Mouse (Mus musculus) hindbrain, embryonic 13.5 days (tissue): Measurements from ENCODE around the gene Eif1b. TPM values are rescaled to one million over a fixed set of nuclear protein-coding genes. Genes with fewer than 3 reads are reported as not detected.
A peak's percentile ranks its signal among the peaks of the same experiment; 100 is the strongest.

Experiments
- ATAC-seq: fragments of 200-750 bp; cut with Nextera tagmentation; 2 replicates; pipeline ENCODE4 v1.8.0; 2017; ENCODE audit warnings: moderate TSS enrichment; ENCODE audit not compliant: low FRiP score
- H3K27ac ChIP-seq: fragments of 300-500 bp; sonication (generic); 2 replicates; pipeline ENCODE4 v1.5.1; 2015; ENCODE audit warnings: inconsistent platforms, mild to moderate bottlenecking, moderate library complexity
- H3K27me3 ChIP-seq: fragments of 300-500 bp; sonication (generic); 2 replicates; pipeline ENCODE4 v1.6.1; 2015; ENCODE audit warnings: mild to moderate bottlenecking, inconsistent platforms
- H3K36me3 ChIP-seq: fragments of 300-500 bp; sonication (generic); 2 replicates; pipeline ENCODE4 v1.6.1; 2015; ENCODE audit warnings: mild to moderate bottlenecking, inconsistent platforms
- H3K4me1 ChIP-seq: fragments of 300-500 bp; sonication (generic); replicated peaks from 2 replicates; pipeline ENCODE4 v1.6.1; 2015; ENCODE audit warnings: inconsistent platforms
- H3K4me2 ChIP-seq: fragments of 300-500 bp; sonication (generic); 2 replicates; pipeline ENCODE4 v1.6.1; 2015; ENCODE audit warnings: inconsistent platforms, mild to moderate bottlenecking, moderate library complexity
- H3K4me3 ChIP-seq: fragments of 300-500 bp; sonication (generic); 2 replicates; pipeline ENCODE4 v1.5.1; 2015; ENCODE audit warnings: mild to moderate bottlenecking, inconsistent platforms
- H3K9ac ChIP-seq: fragments of 300-500 bp; sonication (generic); 2 replicates; pipeline ENCODE4 v1.6.1; 2015; ENCODE audit warnings: mild to moderate bottlenecking, inconsistent platforms
- H3K9me3 ChIP-seq: fragments of 300-500 bp; sonication (generic); 2 replicates; pipeline ENCODE4 v1.6.1; 2016; ENCODE audit warnings: inconsistent platforms
- WGBS: fragments of 180-500 bp; shearing (Covaris S2); methylation state at CpG from one replicate; pipeline ENCODE4 v1.1.7; 2015; 5-methylcytosine and 5-hydroxymethylcytosine counted together
- polyA plus RNA-seq: library from polyadenylated mRNA; unstranded; fragments of >200 nt; fragmentation: Nextera tagmentation; extraction: Ambion mirVana; gene quantifications from 2 replicates; pipeline ENCODE4 v1.2.1, GENCODE M21; 2015

Gene Eif1b
- 330 and 337 TPM in 2 replicates for polyA plus RNA-seq

DNA sequence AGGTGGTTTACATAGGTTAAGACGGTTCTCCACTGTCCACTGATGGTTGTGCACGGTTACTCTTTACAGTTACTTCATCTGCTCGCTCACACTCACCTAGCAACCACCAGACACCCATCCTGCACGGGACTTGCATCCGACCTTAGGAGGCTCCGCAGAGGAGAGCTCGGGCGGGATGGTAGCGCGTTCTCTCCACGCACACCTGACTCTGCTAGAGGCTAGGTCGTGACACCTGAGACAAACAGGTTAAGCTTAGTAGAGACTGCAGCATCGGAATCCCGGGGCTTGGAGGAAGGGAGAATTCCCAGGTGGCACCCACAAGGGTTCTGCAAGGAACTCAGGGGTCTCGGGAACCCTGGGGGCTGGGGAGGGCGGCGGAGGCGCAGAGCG, at the start of gene Eif1b:
TSS of gene Eif1b (plus strand) at position 223 of the 390 bp plus-strand sequence.
- peaks cover 28% of the 10 kb centered on the region for H3K4me1 ChIP-seq
- ATAC-seq = peak; percentile 40
- peak within 1 kb of the TSS; percentile 89 for H3K4me2 ChIP-seq
- H3K9ac ChIP-seq = peak within 1 kb of the TSS; percentile 100
- 0 out of 2 replicates have a peak, but pooled peaks cover 3% of the 10 kb centered on the region for H3K27me3 ChIP-seq
- peak within 1 kb of the TSS; percentile 95 for H3K27ac ChIP-seq
- H3K9me3 ChIP-seq = no peaks in the 10 kb centered on the region
- H3K4me3 ChIP-seq = peak within 1 kb of the TSS; percentile 100
- 4% methylated on average over 18 of the region's 19 CpGs for WGBS
- peaks cover 22% of the 10 kb centered on the region for H3K36me3 ChIP-seq

DNA sequence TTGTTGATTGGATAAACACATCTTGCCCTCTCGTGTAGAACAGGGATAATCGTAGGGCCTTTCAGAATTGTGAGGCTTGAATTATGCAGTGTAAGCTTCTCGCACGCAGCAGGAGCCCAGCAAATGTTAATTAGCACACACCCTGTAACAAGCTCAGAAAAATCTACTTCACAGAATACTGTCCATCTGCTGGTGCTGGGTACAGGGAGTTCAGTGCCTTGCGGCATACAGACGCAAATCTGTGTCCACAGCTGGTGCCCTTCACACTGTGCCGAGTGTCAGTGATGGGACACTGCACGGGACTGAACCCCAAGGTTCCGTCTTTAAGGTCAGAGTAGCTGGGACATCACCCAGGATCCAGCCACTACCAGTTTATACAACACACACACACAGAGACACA, 47.4 kb upstream of the Eif1b start:
- Histone ChIP-seq H3K4me3 (no peak overlapping the region), H3K27ac (no peak overlapping the region), H3K4me1 (no peaks in the 10 kb centered on the region), H3K36me3 (no peaks in the 10 kb centered on the region), H3K4me2 (no peak overlapping the region), H3K9me3 (no peaks in the 10 kb centered on the region), H3K9ac (no peak overlapping the region), H3K27me3 (no peaks in the 10 kb centered on the region)
- ATAC-seq = no peak
- 66% methylated on average over 9 of the region's 9 CpGs for WGBS

DNA sequence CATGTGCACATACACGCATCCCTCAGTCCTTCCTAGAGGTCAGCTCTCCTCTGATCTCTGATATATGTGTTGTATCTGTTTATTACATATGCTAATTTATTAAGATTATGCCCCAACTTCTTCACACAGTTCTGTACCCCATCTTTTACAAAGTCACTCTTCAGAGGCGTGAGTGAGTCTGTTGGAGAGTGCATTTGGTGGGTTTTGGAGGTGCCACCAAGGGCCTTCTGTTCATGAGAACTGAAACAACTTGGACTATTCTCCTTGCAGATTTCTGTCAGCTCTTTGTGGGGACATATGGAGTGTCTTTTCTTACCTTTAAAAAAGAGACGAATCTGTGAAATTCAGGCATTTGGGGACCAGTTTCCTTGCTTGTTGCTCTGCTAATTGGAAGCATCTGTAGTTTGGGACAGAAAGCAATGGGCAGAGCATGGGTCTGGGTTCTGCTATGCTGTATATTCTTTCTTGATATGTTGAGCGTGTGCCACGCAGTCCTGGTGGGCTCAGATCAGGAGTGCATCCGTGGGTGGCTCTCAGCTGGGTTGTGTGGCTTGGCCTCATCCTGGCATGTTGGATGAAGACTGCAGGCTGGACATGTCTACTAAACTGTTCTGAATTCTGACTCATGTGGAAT, 42.2 kb upstream of the Eif1b start:
- WGBS = 92% methylated on average over 6 of the region's 6 CpGs
- no peak for ATAC-seq
- no peaks in the 10 kb centered on the region for H3K27me3 ChIP-seq
- H3K4me1 ChIP-seq = no peaks in the 10 kb centered on the region
- H3K4me2 ChIP-seq = no peak overlapping the region
- no peak overlapping the region for H3K27ac ChIP-seq
- no peaks in the 10 kb centered on the region for H3K36me3 ChIP-seq
- no peak overlapping the region for H3K9ac ChIP-seq
- H3K9me3 ChIP-seq = no peaks in the 10 kb centered on the region
- no peak overlapping the region for H3K4me3 ChIP-seq

GRCm38 (mm10) chr9:120455768-120456655, 36.0 kb upstream of the Eif1b start:
- H3K4me3 ChIP-seq = no peak overlapping the region
- no peak overlapping the region for H3K4me2 ChIP-seq
- no peaks in the 10 kb centered on the region for H3K27me3 ChIP-seq
- peak overlapping the region; percentile 67 for H3K27ac ChIP-seq
- no peaks in the 10 kb centered on the region for H3K9me3 ChIP-seq
- peaks cover 17% of the 10 kb centered on the region for H3K4me1 ChIP-seq
- WGBS = 17% methylated on average over 9 of the region's 9 CpGs
- H3K36me3 ChIP-seq = no peaks in the 10 kb centered on the region
- ATAC-seq = peak; percentile 46; the same call in 1 of the 2 replicates
- H3K9ac ChIP-seq = peak overlapping the region; percentile 40; the same call in 1 of the 2 replicates

GRCm38 (mm10) chr9:120470431-120470830, 21.6 kb upstream of the Eif1b start:
- Histone ChIP-seq H3K4me1 (no peaks in the 10 kb centered on the region), H3K4me3 (no peak overlapping the region), H3K27ac (no peak overlapping the region), H3K9ac (no peak overlapping the region), H3K4me2 (no peak overlapping the region), H3K9me3 (no peaks in the 10 kb centered on the region), H3K36me3 (no peaks in the 10 kb centered on the region), H3K27me3 (no peaks in the 10 kb centered on the region)
- no peak for ATAC-seq
- 91% methylated on average over 1 of the region's 1 CpGs for WGBS

DNA sequence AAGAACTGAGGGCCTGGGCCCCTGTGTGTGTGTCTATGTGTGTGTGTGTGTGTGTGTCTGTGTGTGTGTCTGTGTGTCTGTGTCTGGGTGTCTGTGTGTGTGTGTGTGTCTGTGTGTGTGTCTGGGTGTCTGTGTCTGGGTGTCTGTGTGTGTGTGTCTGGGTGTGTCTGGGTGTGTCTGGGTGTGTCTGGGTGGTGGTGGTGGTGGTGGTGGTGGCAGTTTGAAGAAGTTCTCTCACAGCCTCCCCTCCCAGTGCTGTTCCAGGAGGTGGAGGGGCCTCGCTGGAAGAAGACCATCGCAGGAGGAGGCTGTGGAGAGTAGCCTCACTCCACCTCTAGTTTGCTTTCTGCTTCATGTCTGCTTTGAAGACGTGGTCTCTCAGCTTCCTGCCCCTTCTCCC, 10.4 kb upstream of the Eif1b start:
- no peaks in the 10 kb centered on the region for H3K9me3 ChIP-seq
- no peak overlapping the region for H3K27ac ChIP-seq
- no peaks in the 10 kb centered on the region for H3K27me3 ChIP-seq
- 83% methylated on average over 3 of the region's 3 CpGs for WGBS
- ATAC-seq = no peak
- no peak overlapping the region for H3K4me2 ChIP-seq
- no peak overlapping the region for H3K9ac ChIP-seq
- peaks cover 11% of the 10 kb centered on the region for H3K4me1 ChIP-seq
- no peaks in the 10 kb centered on the region for H3K36me3 ChIP-seq
- no peak overlapping the region for H3K4me3 ChIP-seq

GRCm38 (mm10) chr9:120482382-120482781, 9.7 kb upstream of the Eif1b start:
- Histone ChIP-seq H3K36me3 (no peaks in the 10 kb centered on the region), H3K4me1 (peaks cover 11% of the 10 kb centered on the region), H3K9me3 (no peaks in the 10 kb centered on the region), H3K4me2 (no peak overlapping the region), H3K27me3 (no peaks in the 10 kb centered on the region), H3K9ac (no peak overlapping the region), H3K27ac (no peak overlapping the region), H3K4me3 (no peak overlapping the region)
- WGBS = 95% methylated on average over 4 of the region's 4 CpGs
- no peak for ATAC-seq

- no peak overlapping the region for H3K4me2 ChIP-seq
- no peak overlapping the region for H3K4me3 ChIP-seq
- H3K27me3 ChIP-seq = no peaks in the 10 kb centered on the region
- no peak overlapping the region for H3K9ac ChIP-seq
- no peak for ATAC-seq
- H3K36me3 ChIP-seq = no peaks in the 10 kb centered on the region
- H3K4me1 ChIP-seq = peaks cover 8% of the 10 kb centered on the region
- no peak overlapping the region for H3K27ac ChIP-seq
- WGBS = 79% methylated on average over 8 of the region's 8 CpGs
- no peaks in the 10 kb centered on the region for H3K9me3 ChIP-seq
These were observed 8.9 kb upstream of the Eif1b start for GRCm38 (mm10) chr9:120483101-120483500.

DNA sequence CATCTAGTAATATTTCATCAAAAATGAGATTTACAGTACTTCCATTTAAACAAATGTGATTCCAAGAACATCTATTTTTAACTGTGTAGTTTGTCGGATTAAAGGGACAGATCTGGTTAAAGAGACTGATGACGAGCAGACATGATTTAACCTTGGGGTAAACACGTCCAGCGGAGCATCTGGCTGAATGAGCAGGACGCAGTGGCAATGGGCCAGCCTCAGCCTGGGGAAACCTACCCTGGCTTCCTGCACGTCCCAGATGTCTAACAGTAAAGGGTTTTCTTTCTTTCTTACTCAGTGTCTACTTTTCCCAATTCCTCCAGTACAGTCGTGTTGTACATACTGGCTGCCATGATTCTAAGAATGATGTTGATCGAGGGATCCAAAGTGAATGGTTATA, 5.0 kb upstream of the Eif1b start:
- ATAC-seq = no peak
- no peaks in the 10 kb centered on the region for H3K36me3 ChIP-seq
- H3K4me2 ChIP-seq = no peak overlapping the region
- H3K27ac ChIP-seq = no peak overlapping the region
- no peak overlapping the region for H3K9ac ChIP-seq
- 0 out of 2 replicates have a peak, but pooled peaks cover 3% of the 10 kb centered on the region for H3K27me3 ChIP-seq
- WGBS = 89% methylated on average over 8 of the region's 8 CpGs
- H3K9me3 ChIP-seq = no peaks in the 10 kb centered on the region
- 0 out of 2 replicates have a peak, but pooled peaks cover 2% of the 10 kb centered on the region for H3K4me1 ChIP-seq
- no peak overlapping the region for H3K4me3 ChIP-seq

GRCm38 (mm10) chr9:120491509-120491908, 523 bp upstream of the Eif1b start:
- Histone ChIP-seq H3K9ac (no peak overlapping the region), H3K27me3 (0 out of 2 replicates have a peak, but pooled peaks cover 3% of the 10 kb centered on the region), H3K4me3 (peak overlapping the region; percentile 100), H3K4me2 (peak overlapping the region; percentile 89), H3K4me1 (peaks cover 25% of the 10 kb centered on the region), H3K9me3 (no peaks in the 10 kb centered on the region), H3K27ac (no peak overlapping the region), H3K36me3 (peaks cover 22% of the 10 kb centered on the region)
- 88% methylated on average over 3 of the region's 3 CpGs for WGBS
- no peak for ATAC-seq

DNA sequence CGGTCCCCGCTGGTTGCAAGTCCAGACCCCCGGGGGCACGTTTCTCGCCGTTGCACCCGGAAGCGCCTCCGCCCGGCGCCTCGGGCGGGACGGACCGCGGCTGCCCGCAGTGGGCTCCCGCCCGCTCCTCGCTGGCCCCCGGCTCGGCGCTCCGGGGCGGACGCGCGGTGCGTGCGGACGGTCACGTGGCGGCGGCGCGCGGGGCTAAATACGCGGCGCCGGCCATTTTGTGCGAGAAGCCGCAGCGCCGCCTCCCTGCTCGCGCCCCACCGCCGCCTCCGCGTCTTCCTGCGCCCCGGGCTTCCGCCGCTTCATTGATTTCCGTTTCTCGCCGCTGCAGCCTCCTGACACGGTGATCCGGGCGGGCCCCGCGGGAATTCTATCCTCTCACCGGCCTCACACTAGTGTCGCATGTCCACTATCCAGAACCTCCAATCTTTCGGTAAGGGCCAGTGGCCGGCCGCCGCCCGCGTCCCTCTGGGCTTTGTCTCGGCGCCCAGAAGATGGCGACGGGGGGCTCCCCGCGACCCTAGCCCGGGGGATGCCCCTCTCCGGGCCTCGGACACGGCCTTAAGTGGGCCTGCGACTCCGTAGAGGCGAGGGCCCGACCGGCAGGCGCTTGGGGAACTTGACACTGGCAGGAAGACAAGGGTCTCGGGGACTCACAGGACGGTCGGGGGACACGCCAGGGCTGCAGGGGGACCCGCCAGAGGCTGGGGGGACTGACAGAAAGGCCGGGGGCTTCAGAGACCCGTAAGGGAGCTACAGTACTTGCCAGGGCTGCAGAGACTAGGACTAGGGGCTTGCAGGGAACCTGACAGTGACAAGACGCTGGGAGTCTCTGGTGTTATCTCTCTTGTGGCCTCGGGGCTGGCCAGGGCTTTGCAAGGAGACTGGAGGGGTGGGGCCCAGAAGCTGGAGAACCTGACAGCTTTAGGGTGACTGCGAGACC, 644 bp downstream of the Eif1b start:
- H3K9ac ChIP-seq = peak overlapping the region; percentile 100
- under 1% methylated on average over 61 of the region's 97 CpGs for WGBS
- H3K27me3 ChIP-seq = 0 out of 2 replicates have a peak, but pooled peaks cover 3% of the 10 kb centered on the region
- peak overlapping the region; percentile 100 for H3K4me3 ChIP-seq
- H3K4me1 ChIP-seq = peaks cover 28% of the 10 kb centered on the region
- peak overlapping the region; percentile 89 for H3K4me2 ChIP-seq
- H3K27ac ChIP-seq = peak overlapping the region; percentile 95
- peaks cover 28% of the 10 kb centered on the region for H3K36me3 ChIP-seq
- H3K9me3 ChIP-seq = no peaks in the 10 kb centered on the region
- ATAC-seq = peak; percentile 83
